Mouse (Mus musculus) forebrain, embryonic 10.5 days (tissue): ENCODE measurements around the gene Maip1. TPM values are rescaled to one million over a fixed set of nuclear protein-coding genes. Genes with fewer than 3 reads are reported as not detected.
A peak's percentile ranks its signal among the peaks of the same experiment; 100 is the strongest.

Experiments
- DNase-seq: peaks from one replicate; pipeline ENCODE4 v3.0.0-alpha.2; 2017; ENCODE audit warnings: low spot score; ENCODE audit errors: extremely low spot score
- H3K27ac ChIP-seq: fragments of 300-500 bp; sonication (generic); 2 replicates; pipeline ENCODE4 v1.5.1; 2016; ENCODE audit warnings: mild to moderate bottlenecking
- H3K27me3 ChIP-seq: fragments of 300-500 bp; sonication (generic); 2 replicates; pipeline ENCODE4 v1.6.1; 2016; ENCODE audit warnings: mild to moderate bottlenecking; ENCODE audit not compliant: poor library complexity, severe bottlenecking
- H3K36me3 ChIP-seq: fragments of 300-500 bp; sonication (generic); replicated peaks from 2 replicates; pipeline ENCODE4 v1.6.1; 2016; ENCODE audit warnings: mild to moderate bottlenecking, moderate library complexity
- H3K4me1 ChIP-seq: fragments of 300-500 bp; sonication (generic); 2 replicates; pipeline ENCODE4 v1.6.1; 2016
- H3K4me3 ChIP-seq: fragments of 300-500 bp; sonication (generic); 2 replicates; pipeline ENCODE4 v1.5.1; 2016; ENCODE audit warnings: mild to moderate bottlenecking, moderate library complexity
- H3K9me3 ChIP-seq: fragments of 300-500 bp; sonication (generic); 2 replicates; pipeline ENCODE4 v1.6.1; 2016; ENCODE audit warnings: mild to moderate bottlenecking, moderate library complexity
- WGBS: fragments of 180-500 bp; shearing (Covaris S2); methylation state at CpG from one replicate; pipeline ENCODE4 v1.1.7; 2016; 5-methylcytosine and 5-hydroxymethylcytosine counted together
- polyA plus RNA-seq: library from polyadenylated mRNA; unstranded; fragments of >200 nt; fragmentation: Nextera tagmentation; extraction: Ambion mirVana; gene quantifications from 2 replicates; pipeline ENCODE4 v1.2.1, GENCODE M21; 2016

Maip1 gene
- polyA plus RNA-seq, 1 experiment from 2014 or later = 18.4 TPM

DNA sequence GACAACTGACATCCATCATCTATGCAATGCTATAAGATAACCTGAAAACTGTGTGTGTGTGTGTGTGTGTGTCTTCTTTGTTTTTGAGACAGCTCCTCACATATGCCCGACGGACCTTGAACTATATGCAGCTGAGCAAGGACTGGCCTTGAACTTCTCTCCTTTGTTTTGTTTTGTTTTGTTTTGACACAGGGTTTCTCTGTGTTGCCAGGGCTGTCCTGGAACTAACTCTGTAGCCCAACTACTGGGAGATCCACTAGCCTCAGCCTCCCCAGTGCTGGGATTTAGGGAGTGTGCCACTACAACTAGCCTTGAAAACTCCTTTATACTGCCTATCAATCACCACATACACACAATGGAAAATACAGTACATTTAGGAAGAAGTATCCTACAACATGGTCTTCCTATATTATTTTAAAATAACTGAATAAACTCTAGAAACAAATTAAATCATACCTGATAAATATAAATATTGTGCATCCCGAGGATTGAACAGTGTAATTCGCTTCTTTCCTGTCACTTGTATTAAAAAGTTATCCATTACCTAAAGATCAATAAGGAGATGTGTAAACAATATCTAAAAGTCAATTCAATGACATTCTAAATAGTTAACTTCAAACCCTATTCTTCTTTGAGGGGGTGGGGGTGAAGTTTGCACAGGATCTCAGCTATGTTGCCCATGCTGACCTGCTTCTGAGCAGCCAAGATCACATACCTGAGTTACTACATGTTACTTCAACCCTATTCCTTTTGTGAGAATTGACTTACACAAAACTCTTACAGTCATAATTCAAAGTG, 14.9 kb upstream of the Maip1 start:
- no peaks in the 10 kb centered on the region for H3K27me3 ChIP-seq
- no peak overlapping the region for H3K4me3 ChIP-seq
- no peak for DNase-seq
- no peak overlapping the region for H3K27ac ChIP-seq
- peaks cover 74% of the 10 kb centered on the region for H3K36me3 ChIP-seq
- H3K9me3 ChIP-seq = no peaks in the 10 kb centered on the region
- WGBS = 95% methylated on average over 4 of the region's 4 CpGs
- no peaks in the 10 kb centered on the region for H3K4me1 ChIP-seq

GRCm38 (mm10) chr1:57392417-57392816, 13.7 kb upstream of the Maip1 start:
- Histone ChIP-seq H3K27me3 (no peaks in the 10 kb centered on the region), H3K4me3 (no peak overlapping the region), H3K27ac (no peak overlapping the region), H3K9me3 (no peaks in the 10 kb centered on the region), H3K36me3 (peaks cover 86% of the 10 kb centered on the region), H3K4me1 (no peaks in the 10 kb centered on the region)
- no peak for DNase-seq
- WGBS = 93% methylated on average over 4 of the region's 4 CpGs

GRCm38 (mm10) chr1:57394051-57394450, 12.1 kb upstream of the Maip1 start:
- peaks cover 89% of the 10 kb centered on the region for H3K36me3 ChIP-seq
- H3K27me3 ChIP-seq = no peaks in the 10 kb centered on the region
- no peaks in the 10 kb centered on the region for H3K9me3 ChIP-seq
- H3K4me1 ChIP-seq = no peaks in the 10 kb centered on the region
- no peak overlapping the region for H3K4me3 ChIP-seq
- DNase-seq = no peak
- WGBS = 74% methylated on average over 3 of the region's 3 CpGs
- H3K27ac ChIP-seq = no peak overlapping the region

- no peak overlapping the region for H3K4me3 ChIP-seq
- WGBS = 98% methylated on average over 2 of the region's 2 CpGs
- peaks cover 4% of the 10 kb centered on the region for H3K4me1 ChIP-seq
- no peaks in the 10 kb centered on the region for H3K9me3 ChIP-seq
- no peaks in the 10 kb centered on the region for H3K27me3 ChIP-seq
- peaks cover 72% of the 10 kb centered on the region for H3K36me3 ChIP-seq
- no peak overlapping the region for H3K27ac ChIP-seq
- no peak for DNase-seq
Observed at GRCm38 (mm10) chr1:57400321-57400720, 5.8 kb upstream of the Maip1 start.

- Histone ChIP-seq H3K27ac (no peak overlapping the region), H3K27me3 (no peaks in the 10 kb centered on the region), H3K36me3 (peaks cover 66% of the 10 kb centered on the region), H3K4me1 (peaks cover 9% of the 10 kb centered on the region), H3K9me3 (no peaks in the 10 kb centered on the region), H3K4me3 (no peak overlapping the region)
- WGBS = 94% methylated on average over 2 of the region's 2 CpGs
- DNase-seq = no peak
Observed at GRCm38 (mm10) chr1:57400877-57401276, 5.3 kb upstream of the Maip1 start.

GRCm38 (mm10) chr1:57402116-57402515, 4.0 kb upstream of the Maip1 start:
- H3K27me3 ChIP-seq = no peaks in the 10 kb centered on the region
- H3K9me3 ChIP-seq = no peaks in the 10 kb centered on the region
- H3K27ac ChIP-seq = no peak overlapping the region
- DNase-seq = no peak
- H3K4me1 ChIP-seq = peaks cover 10% of the 10 kb centered on the region
- peaks cover 54% of the 10 kb centered on the region for H3K36me3 ChIP-seq
- H3K4me3 ChIP-seq = no peak overlapping the region
- WGBS = 91% methylated on average over 5 of the region's 5 CpGs

GRCm38 (mm10) chr1:57408994-57409393, 2.9 kb downstream of the Maip1 start:
- no peak overlapping the region for H3K4me3 ChIP-seq
- peaks cover 32% of the 10 kb centered on the region for H3K4me1 ChIP-seq
- no peaks in the 10 kb centered on the region for H3K9me3 ChIP-seq
- H3K27me3 ChIP-seq = no peaks in the 10 kb centered on the region
- 91% methylated on average over 2 of the region's 2 CpGs for WGBS
- DNase-seq = no peak
- H3K27ac ChIP-seq = no peak overlapping the region
- peaks cover 50% of the 10 kb centered on the region for H3K36me3 ChIP-seq

DNA sequence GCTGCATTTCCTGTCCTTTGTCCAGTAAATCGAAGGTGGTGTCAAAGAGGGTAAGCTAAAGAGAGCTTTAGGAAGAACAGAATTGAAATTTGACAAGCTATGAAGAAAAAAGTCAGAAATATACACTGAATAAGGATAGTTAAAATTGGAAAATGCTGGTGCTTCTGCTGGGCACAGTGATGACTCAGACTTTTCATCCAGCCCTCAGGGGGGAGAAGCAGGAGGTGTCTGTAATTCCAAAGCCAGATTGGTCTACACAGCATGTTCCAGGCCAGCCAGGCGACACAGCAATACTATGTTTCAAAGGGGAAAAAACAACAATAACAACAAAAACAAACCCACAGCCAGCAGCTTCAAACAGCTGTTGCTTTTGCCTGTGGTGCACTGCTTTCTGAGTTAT, 7.3 kb downstream of the Maip1 start:
- Histone ChIP-seq H3K4me3 (no peak overlapping the region), H3K36me3 (peaks cover 74% of the 10 kb centered on the region)
- 91% methylated on average over 2 of the region's 2 CpGs for WGBS

DNA sequence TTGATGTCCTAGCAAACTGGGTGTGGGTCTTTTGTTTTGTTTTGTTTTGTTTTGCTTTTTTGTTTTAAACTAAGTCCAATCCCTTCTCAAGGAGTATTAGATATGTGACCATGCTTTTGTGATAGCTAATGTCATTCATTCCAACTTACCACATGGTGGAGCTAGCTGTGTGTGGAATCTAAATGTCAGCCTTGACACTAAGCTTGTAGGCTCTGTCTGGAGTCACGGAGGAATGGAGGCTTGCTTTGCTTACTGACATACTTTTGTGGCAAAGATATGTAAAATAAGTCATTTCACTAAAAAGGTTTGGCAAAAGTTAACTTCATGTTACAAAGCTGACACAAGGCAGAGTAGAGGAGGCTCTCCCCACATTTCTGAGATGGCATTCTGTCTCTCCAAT, 17.6 kb downstream of the Maip1 start:
- H3K36me3 ChIP-seq = no peaks in the 10 kb centered on the region
- H3K4me1 ChIP-seq = peaks cover 5% of the 10 kb centered on the region
- H3K27me3 ChIP-seq = no peaks in the 10 kb centered on the region
- WGBS = 16% methylated on average over 1 of the region's 1 CpGs
- DNase-seq = no peak
- H3K4me3 ChIP-seq = no peak overlapping the region
- no peaks in the 10 kb centered on the region for H3K9me3 ChIP-seq
- no peak overlapping the region for H3K27ac ChIP-seq

More for the DNA sequence above, 7.3 kb downstream of the Maip1 start:
- H3K27ac ChIP-seq = no peak overlapping the region
- H3K9me3 ChIP-seq = no peaks in the 10 kb centered on the region
- H3K4me1 ChIP-seq = peaks cover 9% of the 10 kb centered on the region
- no peaks in the 10 kb centered on the region for H3K27me3 ChIP-seq
- no peak for DNase-seq

GRCm38 (mm10) chr1:57428368-57429308, 22.5 kb downstream of the Maip1 start:
- no peak overlapping the region for H3K27ac ChIP-seq
- peaks cover 27% of the 10 kb centered on the region for H3K4me1 ChIP-seq
- no peaks in the 10 kb centered on the region for H3K9me3 ChIP-seq
- H3K36me3 ChIP-seq = no peaks in the 10 kb centered on the region
- H3K4me3 ChIP-seq = no peak overlapping the region
- DNase-seq = peak; percentile 84
- peaks cover 8% of the 10 kb centered on the region; the same call in 1 of the 2 replicates for H3K27me3 ChIP-seq
- WGBS = 56% methylated on average over 16 of the region's 16 CpGs

GRCm38 (mm10) chr1:57429786-57430483, 23.8 kb downstream of the Maip1 start:
- WGBS = 4% methylated on average over 12 of the region's 12 CpGs
- peaks cover 27% of the 10 kb centered on the region for H3K4me1 ChIP-seq
- peak; percentile 60 for DNase-seq
- peak overlapping the region; percentile 69 for H3K27ac ChIP-seq
- peak overlapping the region; percentile 35 for H3K4me3 ChIP-seq
- H3K36me3 ChIP-seq = no peaks in the 10 kb centered on the region
- H3K27me3 ChIP-seq = peaks cover 8% of the 10 kb centered on the region; the same call in 1 of the 2 replicates
- H3K9me3 ChIP-seq = no peaks in the 10 kb centered on the region

- Histone ChIP-seq H3K27me3 (peaks cover 8% of the 10 kb centered on the region; the same call in 1 of the 2 replicates), H3K27ac (no peak overlapping the region), H3K9me3 (no peaks in the 10 kb centered on the region), H3K4me1 (peaks cover 38% of the 10 kb centered on the region), H3K36me3 (no peaks in the 10 kb centered on the region), H3K4me3 (no peak overlapping the region)
- WGBS = 91% methylated on average over 7 of the region's 7 CpGs
- DNase-seq = no peak
Observed at GRCm38 (mm10) chr1:57433141-57433540, 27.0 kb downstream of the Maip1 start.
